Mouse (Mus musculus) kidney, postnatal 25 days (tissue): ENCODE data around the gene Erc2.

Source experiments
- DNase-seq, 2 experiments: peaks; one replicate each; pipeline ENCODE4 v3.0.0; 2021; ENCODE audit warnings: mixed read lengths in 2 of 2

Erc2 gene

GRCm38 (mm10) chr14:27948391-27948790 lies 326.2 kb downstream of the Erc2 start:
- peak in 1 of 2 experiments; percentile 13 for DNase-seq

- no peak for DNase-seq
Measured at GRCm38 (mm10) chr14:27953814-27954213, 331.6 kb downstream of the Erc2 start.

GRCm38 (mm10) chr14:27956801-27957200 lies 334.6 kb downstream of the Erc2 start:
- DNase-seq, result peak; percentile 22 to 37

GRCm38 (mm10) chr14:27973701-27974100 lies 351.5 kb downstream of the Erc2 start:
- DNase-seq, result no peak

- no peak for DNase-seq
Measured at GRCm38 (mm10) chr14:27975661-27976060, 353.4 kb downstream of the Erc2 start.

- DNase-seq, result no peak
Measured at GRCm38 (mm10) chr14:27984758-27985157, 362.5 kb downstream of the Erc2 start.

- DNase-seq, result no peak
Measured at GRCm38 (mm10) chr14:27985201-27985600, 363.0 kb downstream of the Erc2 start.

GRCm38 (mm10) chr14:27987422-27987821 lies 365.2 kb downstream of the Erc2 start:
- no peak for DNase-seq

GRCm38 (mm10) chr14:27998551-27998950 lies 376.3 kb downstream of the Erc2 start:
- no peak for DNase-seq

GRCm38 (mm10) chr14:28004023-28004422 lies 381.8 kb downstream of the Erc2 start:
- peak; percentile 6 to 32 for DNase-seq

- no peak for DNase-seq
Measured at GRCm38 (mm10) chr14:28010536-28011280, 388.5 kb downstream of the Erc2 start.

- no peak for DNase-seq
Measured at GRCm38 (mm10) chr14:28023199-28023598, 401.0 kb downstream of the Erc2 start.

- DNase-seq, result peak in 1 of 2 experiments; percentile 38
Measured at GRCm38 (mm10) chr14:28030870-28031269, 408.6 kb downstream of the Erc2 start.

- no peak for DNase-seq
Measured at GRCm38 (mm10) chr14:28035013-28035412, 412.8 kb downstream of the Erc2 start.

- no peak for DNase-seq
Measured at GRCm38 (mm10) chr14:28043095-28043494, 420.9 kb downstream of the Erc2 start.

- DNase-seq, result no peak
Measured at GRCm38 (mm10) chr14:28051646-28052045, 429.4 kb downstream of the Erc2 start.

GRCm38 (mm10) chr14:28057159-28057884 lies 435.1 kb downstream of the Erc2 start:
- no peak for DNase-seq

GRCm38 (mm10) chr14:28057885-28058860 lies 435.9 kb downstream of the Erc2 start:
- DNase-seq, result peak in 1 of 2 experiments; percentile 2

- no peak for DNase-seq
Measured at GRCm38 (mm10) chr14:28060891-28061290, 438.7 kb downstream of the Erc2 start.

GRCm38 (mm10) chr14:28061649-28062375 lies 439.6 kb downstream of the Erc2 start:
- DNase-seq, result no peak

- DNase-seq, result no peak
Measured at GRCm38 (mm10) chr14:28068021-28068420, 445.8 kb downstream of the Erc2 start.

GRCm38 (mm10) chr14:28069826-28070225 lies 447.6 kb downstream of the Erc2 start:
- no peak for DNase-seq
